Mouse (Mus musculus) frontal cortex, adult (tissue): ENCODE data around the gene Cpxm2.

ENCODE experiments used
- ATAC-seq: cut with Nextera tagmentation; 2 replicates; pipeline ENCODE4 v1.9.2; 2017; ENCODE audit warnings: mild to moderate bottlenecking, moderate library complexity, mixed read lengths; ENCODE audit not compliant: low TSS enrichment

Cpxm2 gene

DNA sequence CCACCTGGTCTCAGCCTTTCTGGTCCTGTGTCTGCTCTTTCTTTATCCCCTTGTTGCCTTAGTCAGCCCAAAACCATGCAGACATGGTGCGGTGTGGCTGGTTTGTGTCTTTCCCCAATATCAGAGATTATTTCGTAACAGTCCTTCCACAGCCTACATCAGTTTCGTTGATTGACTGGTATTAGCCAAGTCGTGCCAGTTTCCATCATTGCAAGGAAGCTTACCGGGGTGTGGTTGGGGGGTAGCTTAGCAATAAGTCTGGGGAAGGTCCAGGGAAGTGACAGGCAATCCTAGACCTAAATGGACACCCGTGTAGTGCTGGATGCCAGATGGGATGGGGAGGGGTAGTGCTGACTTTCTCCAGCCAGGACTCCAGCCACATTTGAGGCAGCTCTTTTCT, 128.9 kb downstream of the Cpxm2 start:
- ATAC-seq: no peak

GRCm38 (mm10) chr7:132015933-132016332, 138.6 kb downstream of the Cpxm2 start:
- no peak for ATAC-seq

GRCm38 (mm10) chr7:132015193-132015592, 139.3 kb downstream of the Cpxm2 start:
- no peak for ATAC-seq

DNA sequence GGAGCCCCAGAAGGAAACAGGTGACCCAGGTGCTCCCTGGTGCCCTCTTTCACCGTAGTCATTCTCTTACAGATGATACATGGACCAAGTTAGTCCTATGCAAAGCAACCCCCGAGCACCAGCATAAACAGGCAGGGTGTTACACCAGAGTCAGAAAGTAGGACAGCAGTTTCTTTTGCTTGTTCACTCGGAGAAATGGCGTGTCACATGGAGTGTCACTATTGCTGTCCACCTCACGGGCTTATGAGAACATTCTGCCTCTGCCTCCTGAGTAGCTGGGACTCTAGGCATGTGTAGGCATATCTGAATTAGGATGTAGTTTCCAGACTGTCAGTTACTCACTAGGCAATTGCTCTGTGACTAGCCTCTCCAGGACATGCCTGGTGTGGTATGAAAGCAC, 140.6 kb downstream of the Cpxm2 start:
- ATAC-seq: peak; percentile 38; the same call in 1 of the 2 replicates

GRCm38 (mm10) chr7:132012969-132013679, 141.4 kb downstream of the Cpxm2 start:
- peak; percentile 84 for ATAC-seq

DNA sequence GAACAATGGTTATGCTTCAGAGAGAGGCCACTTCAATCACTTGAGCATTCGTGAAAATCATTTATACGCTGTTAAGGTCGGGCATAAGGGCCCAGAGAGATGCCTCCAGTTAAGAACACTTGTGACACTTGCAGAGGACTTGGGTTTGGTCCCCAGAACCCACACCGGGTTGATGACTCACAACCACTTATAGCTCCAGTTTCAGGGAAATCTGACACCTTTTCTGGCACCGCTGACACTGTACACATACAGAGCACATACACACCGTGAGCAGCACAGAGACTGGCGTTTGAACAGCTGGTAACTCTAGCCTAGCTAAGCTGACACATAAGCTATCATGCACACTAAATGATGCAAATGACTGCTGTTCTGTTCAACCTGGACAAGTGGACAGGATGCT, 145.5 kb downstream of the Cpxm2 start:
- no peak for ATAC-seq

- ATAC-seq: peak; percentile 81
Observed at GRCm38 (mm10) chr7:132005996-132006696, 148.4 kb downstream of the Cpxm2 start.

DNA sequence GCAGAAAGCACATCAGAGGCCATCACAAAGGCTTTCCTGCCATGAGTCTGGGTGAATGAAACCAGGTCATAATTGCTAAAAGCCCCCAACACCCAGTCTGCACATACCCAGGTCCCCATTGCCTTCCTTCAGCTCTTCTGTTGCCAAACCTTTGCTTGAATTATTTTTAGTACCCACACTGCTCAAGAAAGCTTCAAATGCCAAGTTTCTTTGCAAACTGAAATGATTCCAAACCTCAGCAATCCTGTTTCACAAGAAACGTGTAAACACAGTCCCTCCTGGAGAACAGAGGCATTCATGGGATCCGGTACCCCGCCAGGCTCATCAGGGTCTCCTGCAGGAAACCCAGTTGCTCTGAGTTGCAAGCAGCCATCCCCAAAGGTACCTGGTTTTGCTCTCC, 161.7 kb downstream of the Cpxm2 start:
- peak; percentile 69 for ATAC-seq

- 0 out of 2 replicates have a peak, but pooled peaks have one; percentile 18 for ATAC-seq
Observed at GRCm38 (mm10) chr7:131992226-131992625, 162.3 kb downstream of the Cpxm2 start.

GRCm38 (mm10) chr7:131989056-131989455, 165.5 kb downstream of the Cpxm2 start:
- no peak for ATAC-seq
